In the genomic region with DNA sequence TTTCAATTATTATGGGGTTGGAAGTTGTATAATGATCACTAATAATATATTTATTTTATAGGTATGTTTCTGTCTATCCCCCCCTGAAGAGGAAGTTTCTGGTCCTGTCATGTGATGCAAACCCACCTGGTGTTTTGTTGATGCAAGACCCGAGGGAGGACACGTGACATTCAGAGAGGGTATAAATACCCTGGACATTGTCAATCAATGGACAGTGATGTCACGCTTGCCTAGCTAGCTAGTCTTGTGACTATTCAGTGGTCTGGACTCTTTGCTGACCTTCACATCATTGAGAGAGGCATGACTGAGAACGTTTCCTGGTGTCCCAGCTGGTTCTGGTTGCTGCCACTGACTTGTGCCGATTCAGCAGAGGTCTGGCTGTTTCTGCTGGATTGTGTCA, we compare ENCODE assay signal across 26 mouse cellular contexts.
"Had no signal": no experiment of that assay in that cellular context is flagged by ENCODE, and none has a peak within 500 bp of the region (broad histone marks: within the 10 kb centered on the region; RNA-seq: fewer than 3 reads in every experiment).

No protein-coding gene starts in this region.

- H3K36me3 ChIP-seq: embryonic facial prominence, embryonic 10.5 days; embryonic facial prominence, embryonic 12.5 days; embryonic facial prominence, embryonic 13.5 days; embryonic facial prominence, embryonic 15.5 days; forebrain, embryonic 10.5 days; forebrain, embryonic 12.5 days; forebrain, embryonic 15.5 days; heart, embryonic 10.5 days had no signal

- H3K4me3 ChIP-seq: embryonic facial prominence, embryonic 10.5 days; embryonic facial prominence, embryonic 12.5 days; embryonic facial prominence, embryonic 13.5 days; embryonic facial prominence, embryonic 15.5 days; erythroblast, embryonic 14.5 days; forebrain, embryonic 10.5 days; forebrain, embryonic 12.5 days; forebrain, embryonic 13.5 days; forebrain, embryonic 15.5 days; gastrocnemius, adult 2 months; heart, adult 2 months; heart, embryonic 10.5 days had no signal

- ATAC-seq: forebrain, embryonic 13.5 days; forebrain, embryonic 14.5 days; forebrain, embryonic 15.5 days; forebrain, embryonic 16.5 days; forebrain, postnatal 0 days had no signal

- H3K27ac ChIP-seq: embryonic facial prominence, embryonic 10.5 days; embryonic facial prominence, embryonic 12.5 days; embryonic facial prominence, embryonic 13.5 days; embryonic facial prominence, embryonic 15.5 days; forebrain, embryonic 10.5 days; forebrain, embryonic 12.5 days; forebrain, embryonic 13.5 days; forebrain, embryonic 15.5 days; gastrocnemius, adult 2 months; heart, adult 2 months; heart, embryonic 10.5 days had no signal

- H3K4me2 ChIP-seq: embryonic facial prominence, embryonic 12.5 days; embryonic facial prominence, embryonic 13.5 days; embryonic facial prominence, embryonic 15.5 days; forebrain, embryonic 12.5 days; forebrain, embryonic 13.5 days; forebrain, embryonic 15.5 days had no signal

- H3K4me1 ChIP-seq: embryonic facial prominence, embryonic 10.5 days; embryonic facial prominence, embryonic 12.5 days; embryonic facial prominence, embryonic 13.5 days; embryonic facial prominence, embryonic 15.5 days; heart, embryonic 10.5 days had no signal

- H3K27me3 ChIP-seq: embryonic facial prominence, embryonic 12.5 days; embryonic facial prominence, embryonic 13.5 days; embryonic facial prominence, embryonic 15.5 days had no signal

- H3K9me3 ChIP-seq: embryonic facial prominence, embryonic 10.5 days; embryonic facial prominence, embryonic 12.5 days; embryonic facial prominence, embryonic 13.5 days; embryonic facial prominence, embryonic 15.5 days; forebrain, embryonic 10.5 days; forebrain, embryonic 12.5 days; forebrain, embryonic 13.5 days; forebrain, embryonic 15.5 days; heart, embryonic 10.5 days had no signal

- H3K9ac ChIP-seq: embryonic facial prominence, embryonic 12.5 days; embryonic facial prominence, embryonic 13.5 days; embryonic facial prominence, embryonic 15.5 days; forebrain, embryonic 12.5 days; forebrain, embryonic 13.5 days; forebrain, embryonic 15.5 days; forebrain, postnatal 0 days had no signal

- DNase-seq: cerebellum, adult 9-10 months; cerebellum, adult 9-11 months; cerebellum, postnatal 10 days; cerebellum, postnatal 14 days; cerebellum, postnatal 36 days; embryo, embryonic 11 days; forebrain, postnatal 0 days; gastrocnemius, adult 2 months; gastrocnemius, postnatal 14 days; gastrocnemius, postnatal 25 days; gastrocnemius, postnatal 36 days; heart, adult 11 months; heart, adult 18-20 months; heart, adult 2 months had no signal
